Mouse (Mus musculus): Measurements from ENCODE around the gene Oxsr1. TPM values are rescaled to one million over a fixed set of nuclear protein-coding genes. Genes with fewer than 3 reads are reported as not detected.

Oxsr1 gene
- 45.4 TPM for polyA plus RNA-seq (2015; fragmentation: Illumina TruSeq; extraction: RNeasy Lipid Tissue Mini Kit (QIAGEN cat#74804); ENCODE audit: insufficient read depth, low replicate concordance)

DNA sequence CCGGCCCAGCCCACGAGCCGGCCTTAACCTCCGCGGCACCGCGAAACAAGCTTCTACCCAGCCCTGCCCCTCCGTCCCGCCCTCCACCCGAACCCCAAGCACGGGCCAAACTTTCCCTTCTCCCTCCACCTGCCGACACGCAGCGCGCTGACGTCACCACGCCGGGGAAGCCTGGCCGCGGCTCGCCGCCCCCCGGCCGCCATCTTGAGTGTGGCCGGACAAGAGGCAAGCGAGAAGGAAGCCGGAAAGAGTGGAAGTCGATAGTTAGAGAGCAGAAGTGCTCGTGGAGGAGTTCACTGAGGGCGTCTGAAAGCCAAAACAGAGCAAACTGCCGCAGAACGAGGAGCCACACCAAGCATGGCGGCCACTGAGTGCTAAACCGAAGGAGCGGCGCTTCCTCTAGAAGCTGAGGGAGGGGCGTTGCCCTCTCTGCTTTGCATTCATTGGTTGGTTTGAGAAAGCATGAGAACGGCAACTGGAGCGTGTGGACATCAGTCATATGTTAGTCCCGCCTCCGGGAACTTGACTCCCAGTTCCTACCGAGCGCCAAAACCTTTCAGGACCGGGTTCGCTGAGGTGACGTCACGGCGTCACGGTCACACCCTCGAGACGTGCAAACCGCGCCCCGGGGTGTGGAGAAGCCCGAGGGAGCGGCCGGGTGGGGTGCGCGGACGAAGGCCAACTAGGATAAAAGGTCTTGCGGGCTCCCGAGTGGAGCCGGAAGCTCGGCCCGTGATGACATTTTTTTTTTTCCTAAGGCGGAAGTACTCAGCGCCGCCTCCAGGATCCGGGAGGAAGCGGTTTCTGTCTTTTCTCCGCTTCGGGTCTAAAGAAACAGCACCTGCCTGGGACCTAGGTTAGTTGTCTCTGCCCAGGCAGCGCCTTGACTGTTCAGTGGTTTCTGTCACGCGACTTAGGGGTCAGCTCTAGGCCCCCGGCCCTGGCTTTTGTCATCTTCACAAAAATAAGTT is at the start of gene Oxsr1:
Gene Oxsr1, minus strand, starts transcription at position 139 of the 971 bp plus-strand sequence.

DNA sequence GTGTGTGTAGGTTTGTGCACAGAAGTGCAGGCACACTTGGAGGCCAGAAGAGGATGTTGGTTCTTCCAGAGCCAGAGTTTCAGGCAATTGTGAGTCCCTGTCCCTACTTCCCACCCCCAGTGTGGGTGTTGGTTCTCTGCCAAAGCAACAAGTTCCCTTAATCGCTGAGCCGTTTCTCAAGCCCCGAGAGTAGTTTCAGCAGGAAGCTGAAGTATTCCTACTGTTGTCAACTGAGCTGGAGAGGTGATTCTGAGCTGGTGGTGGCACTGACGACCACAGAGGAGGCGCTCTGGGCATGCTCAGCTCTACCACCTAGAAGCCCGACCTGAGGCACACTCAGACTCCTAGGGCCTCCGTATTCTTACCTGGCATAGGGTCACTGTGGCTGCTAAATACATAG is 43.1 kb upstream of the Oxsr1 start, which contains the start of gene Slc22a14:
Gene Slc22a14, minus strand, starts transcription at position 270 of the 400 bp plus-strand sequence.

DNA sequence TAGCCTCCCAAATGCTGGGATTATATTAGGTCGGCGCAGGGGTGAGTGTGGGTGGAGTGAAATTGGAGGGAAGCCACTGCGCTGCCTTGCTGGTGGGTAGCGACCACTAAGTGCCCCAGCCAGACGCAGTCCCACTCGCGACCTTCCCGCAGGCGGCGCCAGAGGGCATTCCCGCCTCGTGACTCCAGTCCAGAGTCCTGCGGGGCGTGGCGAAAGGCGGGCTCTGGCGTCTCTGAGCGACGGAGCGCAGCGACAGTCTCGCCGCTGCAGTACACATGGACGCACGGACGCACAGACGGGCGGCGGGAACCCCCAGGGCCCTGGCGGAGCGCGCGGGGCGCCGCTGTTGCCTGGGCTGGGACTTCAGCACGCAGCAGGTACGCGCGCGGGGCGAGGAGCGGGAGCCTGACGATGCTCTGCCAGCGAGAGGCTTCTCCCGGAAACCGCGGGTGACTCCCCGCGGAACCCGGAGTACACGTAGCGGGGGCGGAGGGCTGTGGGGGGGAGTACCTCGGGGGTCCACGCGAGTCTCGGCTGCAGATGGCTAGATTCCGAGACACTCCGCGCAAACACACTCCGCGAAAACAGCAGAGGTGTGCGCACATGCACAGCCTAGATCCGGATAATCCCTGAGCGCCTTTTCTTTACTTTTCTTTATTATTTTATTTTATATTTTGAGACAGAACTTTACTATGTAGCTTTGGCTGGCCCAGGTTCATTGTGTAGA is 35.3 kb upstream of the Oxsr1 start, which contains the start of gene Xylb:
Gene Xylb, plus strand, starts transcription at position 51 of the 727 bp plus-strand sequence.

DNA sequence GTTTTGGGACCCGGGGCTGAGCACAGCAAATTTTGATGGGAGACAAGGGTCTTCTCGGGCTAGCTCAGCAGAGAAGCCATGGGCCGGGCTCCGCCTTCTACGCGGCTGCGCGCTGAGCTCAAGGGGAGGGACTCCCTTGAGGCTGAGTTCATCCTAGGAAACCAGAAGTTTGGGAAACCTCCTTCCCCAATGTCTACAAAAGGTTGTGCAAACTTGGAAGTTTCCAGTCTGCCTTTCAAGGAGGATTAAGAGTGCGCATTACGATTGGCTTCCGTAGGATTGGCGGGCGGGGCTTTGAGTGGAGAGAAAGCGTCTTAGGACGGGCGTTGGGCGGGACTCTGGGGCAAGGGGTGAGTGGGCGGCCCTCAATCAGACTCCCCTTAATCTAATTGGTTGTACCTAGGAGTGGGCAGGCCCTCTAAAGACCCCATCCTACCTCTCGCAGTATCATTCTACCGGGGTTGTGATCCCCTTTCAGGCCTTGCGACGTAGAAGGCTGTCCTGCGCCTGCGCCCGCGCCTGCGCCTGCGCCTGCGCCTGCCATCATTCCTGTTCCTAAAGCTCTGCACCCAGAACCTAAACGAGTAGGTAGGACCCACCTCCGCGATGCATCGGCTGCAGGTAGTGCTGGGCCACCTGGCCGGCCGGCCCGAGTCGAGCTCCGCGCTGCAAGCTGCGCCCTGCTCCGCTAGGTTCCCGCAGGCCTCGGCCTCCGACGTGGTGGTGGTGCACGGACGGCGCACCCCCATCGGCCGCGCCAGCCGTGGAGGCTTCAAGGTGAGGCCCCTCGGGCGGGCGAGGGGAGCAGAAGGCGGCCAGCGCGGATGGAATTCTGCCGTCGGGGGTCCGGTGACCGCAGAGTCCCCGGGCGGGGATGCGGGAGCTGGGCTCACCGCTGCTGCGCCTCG is 18.9 kb upstream of the Oxsr1 start, which contains the start of gene Myd88:
Gene Myd88, minus strand, starts transcription at position 503 of the 908 bp plus-strand sequence.

DNA sequence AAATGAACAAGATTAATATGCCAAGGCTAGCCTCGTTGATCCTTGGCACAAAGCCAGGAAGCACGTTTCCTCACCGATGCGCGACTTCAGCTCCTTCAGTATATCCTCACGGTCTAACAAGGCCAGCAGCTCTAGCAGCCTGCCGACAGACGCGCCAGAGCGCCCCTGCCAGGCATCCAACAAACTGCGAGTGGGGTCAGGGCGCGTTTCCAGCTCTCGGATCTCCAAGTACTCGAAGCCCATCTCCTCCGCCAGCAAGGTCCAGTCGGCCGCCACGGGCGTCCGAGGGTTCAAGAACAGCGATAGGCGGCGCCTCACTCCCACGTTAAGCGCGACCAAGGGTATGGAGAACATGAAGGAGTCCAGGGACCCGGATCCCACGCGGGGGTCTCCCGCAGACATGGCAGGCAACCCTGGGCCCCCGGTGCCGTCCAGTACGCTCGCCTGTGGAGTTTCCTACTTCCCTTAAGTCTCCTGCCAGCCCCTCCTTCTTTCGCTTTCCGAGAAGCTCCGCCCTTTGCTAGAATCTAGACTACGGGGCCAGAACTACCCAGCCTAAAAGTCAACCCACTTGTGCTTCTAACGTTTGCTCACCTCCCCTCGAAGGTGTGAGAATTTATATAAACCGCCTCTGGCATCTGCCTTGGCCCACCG is 17.5 kb upstream of the Oxsr1 start, which contains the start of gene Acaa1a:
Gene Acaa1a, plus strand, starts transcription at position 119 of the 654 bp plus-strand sequence.

DNA sequence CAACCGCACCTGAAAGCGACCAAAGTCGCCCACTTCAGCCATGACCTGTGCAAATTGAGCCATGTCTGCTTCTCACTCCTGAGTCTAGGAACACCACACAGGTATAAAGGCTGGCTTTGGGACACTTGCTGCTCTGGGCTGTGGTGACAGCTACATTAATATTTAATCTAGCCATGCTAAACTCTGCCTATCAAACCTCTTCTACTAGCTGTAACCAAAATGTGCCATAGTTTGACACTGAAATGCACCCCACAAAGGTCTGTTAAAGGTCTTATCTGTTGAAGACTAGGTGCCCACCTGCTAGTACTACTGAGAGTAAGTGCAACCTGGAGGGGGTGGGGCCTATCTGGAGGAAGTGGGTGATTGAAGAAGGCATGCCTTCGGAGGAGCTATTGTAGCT is 113.2 kb downstream of the Oxsr1 start, which contains the start of gene Slc22a13:
Gene Slc22a13, minus strand, starts transcription at position 101 of the 400 bp plus-strand sequence.

Other genes with a start within 250 kb of the Oxsr1 start
- gene Plcd1, start 228.9 kb downstream of the Oxsr1 start, polyA plus RNA-seq (2015; fragmentation: Illumina TruSeq; extraction: RNeasy Lipid Tissue Mini Kit (QIAGEN cat#74804); ENCODE audit: insufficient read depth, low replicate concordance) = 2.0 TPM
- gene Dlec1, start 219.9 kb downstream of the Oxsr1 start, polyA plus RNA-seq (2015; fragmentation: Illumina TruSeq; extraction: RNeasy Lipid Tissue Mini Kit (QIAGEN cat#74804); ENCODE audit: insufficient read depth, low replicate concordance) = 0.43 TPM
- gene Acaa1b, start 165.3 kb downstream of the Oxsr1 start, polyA plus RNA-seq (2015; fragmentation: Illumina TruSeq; extraction: RNeasy Lipid Tissue Mini Kit (QIAGEN cat#74804); ENCODE audit: insufficient read depth, low replicate concordance) = not detected
- not detected for gene Gm47289, start 163.3 kb downstream of the Oxsr1 start, polyA plus RNA-seq (2015; fragmentation: Illumina TruSeq; extraction: RNeasy Lipid Tissue Mini Kit (QIAGEN cat#74804); ENCODE audit: insufficient read depth, low replicate concordance)
- gene Slc22a13, start 113.3 kb downstream of the Oxsr1 start, polyA plus RNA-seq (2015; fragmentation: Illumina TruSeq; extraction: RNeasy Lipid Tissue Mini Kit (QIAGEN cat#74804); ENCODE audit: insufficient read depth, low replicate concordance) = not detected
- gene Acaa1a, start 17.2 kb upstream of the Oxsr1 start, polyA plus RNA-seq (2015; fragmentation: Illumina TruSeq; extraction: RNeasy Lipid Tissue Mini Kit (QIAGEN cat#74804); ENCODE audit: insufficient read depth, low replicate concordance) = 31.3 TPM
- 50.0 TPM for gene Myd88, start 19.0 kb upstream of the Oxsr1 start, polyA plus RNA-seq (2015; fragmentation: Illumina TruSeq; extraction: RNeasy Lipid Tissue Mini Kit (QIAGEN cat#74804); ENCODE audit: insufficient read depth, low replicate concordance)
- 1.8 TPM for gene Xylb, start 35.0 kb upstream of the Oxsr1 start, polyA plus RNA-seq (2015; fragmentation: Illumina TruSeq; extraction: RNeasy Lipid Tissue Mini Kit (QIAGEN cat#74804); ENCODE audit: insufficient read depth, low replicate concordance)
- 0.29 TPM for gene Slc22a14, start 43.1 kb upstream of the Oxsr1 start, polyA plus RNA-seq (2015; fragmentation: Illumina TruSeq; extraction: RNeasy Lipid Tissue Mini Kit (QIAGEN cat#74804); ENCODE audit: insufficient read depth, low replicate concordance)
- gene Acvr2b, start 79.7 kb upstream of the Oxsr1 start, polyA plus RNA-seq (2015; fragmentation: Illumina TruSeq; extraction: RNeasy Lipid Tissue Mini Kit (QIAGEN cat#74804); ENCODE audit: insufficient read depth, low replicate concordance) = 0.41 TPM
- gene Exog, start 122.5 kb upstream of the Oxsr1 start, polyA plus RNA-seq (2015; fragmentation: Illumina TruSeq; extraction: RNeasy Lipid Tissue Mini Kit (QIAGEN cat#74804); ENCODE audit: insufficient read depth, low replicate concordance) = 8.7 TPM